In genomic region chr16:92874015-92874414, GRCm38 (mm10) we compare ENCODE assay signal across 22 mouse cellular contexts. TPM values are rescaled to one million over a fixed set of nuclear protein-coding genes. Genes with fewer than 3 reads are reported as not detected.
DNase-seq lines count a peak whose midpoint lies in the region; ATAC-seq and TF ChIP-seq lines count a peak whose summit lies in the region.
"Had no signal": no experiment of that assay in that cellular context is flagged by ENCODE, and none has a peak within 500 bp of the region (broad histone marks: within the 10 kb centered on the region; RNA-seq: fewer than 3 reads in every experiment).

No protein-coding gene starts in this region.

- H3K4me2 ChIP-seq in midbrain, postnatal 0 days (ENCODE audit: low read depth, low read length, poor library complexity, severe bottlenecking), result no peak overlapping the region
- no peak overlapping the region for H3K4me2 ChIP-seq in intestine, postnatal 0 days (replicated peaks; ENCODE audit: low read depth)
- H3K4me2 ChIP-seq: hindbrain, embryonic 13.5 days; intestine, embryonic 15.5 days; liver, embryonic 15.5 days; neural tube, embryonic 13.5 days; stomach, embryonic 15.5 days had no signal

- TF ChIP-seq EP300 in MEL (IDR thresholded peaks at IDR 0.05; ENCODE audit: low read depth in 1 of 2, low read length in 2 of 2), result peak; percentile 94 to 96

- H3K4me1 ChIP-seq in MEL (ENCODE audit: control insufficient read depth in 1 of 2, insufficient read depth in 2 of 2, low read length in 2 of 2), result peaks cover 3 to 32% of the 10 kb centered on the region in 2 experiments
- no peaks in the 10 kb centered on the region for H3K4me1 ChIP-seq in midbrain, postnatal 0 days (ENCODE audit: insufficient read depth, low read length)
- H3K4me1 ChIP-seq in intestine, postnatal 0 days (replicated peaks; ENCODE audit: control insufficient read depth, insufficient read depth, low read length), result no peaks in the 10 kb centered on the region
- H3K4me1 ChIP-seq: forebrain, embryonic 10.5 days; hindbrain, embryonic 13.5 days; intestine, embryonic 15.5 days; neural tube, embryonic 13.5 days; stomach, embryonic 15.5 days had no signal

- no peak for TF ChIP-seq RAD21 in MEL (IDR thresholded peaks at IDR 0.05; ENCODE audit: low read depth, low read length)

- peak; percentile 15 for DNase-seq in layer of hippocampus, adult 9-11 months
- DNase-seq in layer of hippocampus, adult 11-12 months (ENCODE audit: low spot score), result no peak
- peak; percentile 81 for DNase-seq in 416B (ENCODE audit: low read depth)
- peak; percentile 90 for DNase-seq in MEL (ENCODE audit: low read depth, low spot score)
- no peak for DNase-seq in midbrain, postnatal 0 days (ENCODE audit: low spot score)
- DNase-seq in gastrocnemius, postnatal 4 days (ENCODE audit: low spot score in 2 of 2), result no peak
- DNase-seq: adrenal gland, postnatal 25 days; cerebellum, adult 2 months; gastrocnemius, postnatal 10 days; heart, postnatal 10 days; right cerebral cortex, postnatal 4 days; thymus, adult 2 months had no signal

- 29% methylated on average over 3 of the region's 3 CpGs for WGBS in macrophage (ENCODE audit: missing documents)
- 88% methylated on average over 3 of the region's 3 CpGs for WGBS in midbrain, postnatal 0 days
- WGBS in intestine, postnatal 0 days, result 90% methylated on average over 3 of the region's 3 CpGs

- H3K9ac ChIP-seq in MEL (ENCODE audit: control insufficient read depth, low read depth, low read length, poor library complexity, severe bottlenecking), result no peak overlapping the region
- no peak overlapping the region for H3K9ac ChIP-seq in midbrain, postnatal 0 days (replicated peaks; ENCODE audit: low read length, poor library complexity, severe bottlenecking)
- H3K9ac ChIP-seq in intestine, postnatal 0 days (ENCODE audit: low read depth, low read length), result no peak overlapping the region
- H3K9ac ChIP-seq: hindbrain, embryonic 13.5 days; intestine, embryonic 15.5 days; liver, embryonic 15.5 days; neural tube, embryonic 13.5 days; stomach, embryonic 15.5 days had no signal

- H3K9me3 ChIP-seq in MEL (replicated peaks; ENCODE audit: insufficient read depth, low read length), result no peaks in the 10 kb centered on the region
- H3K9me3 ChIP-seq in midbrain, postnatal 0 days (ENCODE audit: low read length), result no peaks in the 10 kb centered on the region
- no peaks in the 10 kb centered on the region for H3K9me3 ChIP-seq in intestine, postnatal 0 days (ENCODE audit: control insufficient read depth)
- H3K9me3 ChIP-seq: forebrain, embryonic 10.5 days; hindbrain, embryonic 13.5 days; intestine, embryonic 15.5 days; limb, embryonic 10.5 days; liver, embryonic 15.5 days; neural tube, embryonic 13.5 days; stomach, embryonic 15.5 days had no signal

- H3K79me2 ChIP-seq in MEL (ENCODE audit: control insufficient read depth, insufficient read depth, low read length, poor library complexity) (no peaks in the 10 kb centered on the region), macrophage (ENCODE audit: inconsistent target) (no peaks in the 10 kb centered on the region)

- peak overlapping the region; percentile 57 for H3K27ac ChIP-seq in MEL (ENCODE audit: control insufficient read depth, low read depth, low read length)
- H3K27ac ChIP-seq in macrophage, result peak overlapping the region; percentile 32
- no peak overlapping the region for H3K27ac ChIP-seq in midbrain, postnatal 0 days (ENCODE audit: low read depth, low read length)
- no peak overlapping the region for H3K27ac ChIP-seq in intestine, postnatal 0 days (ENCODE audit: low read depth, low read length)
- H3K27ac ChIP-seq: forebrain, embryonic 10.5 days; hindbrain, embryonic 13.5 days; intestine, embryonic 15.5 days; limb, embryonic 10.5 days; liver, embryonic 15.5 days; neural tube, embryonic 13.5 days; stomach, embryonic 15.5 days had no signal

- TF ChIP-seq CTCF in MEL (IDR thresholded peaks at IDR 0.05 in 2 of 3, conservative IDR thresholded peaks at IDR 0.05 in 1 of 3; ENCODE audit: control insufficient read depth in 1 of 3, insufficient read depth in 1 of 3, low read depth in 2 of 3, low read length in 3 of 3, poor library complexity in 1 of 3, severe bottlenecking in 1 of 3), result no peak
- no peak for TF ChIP-seq CTCF in midbrain, postnatal 0 days (IDR thresholded peaks at IDR 0.05)
- TF ChIP-seq CTCF in intestine, postnatal 0 days (IDR thresholded peaks at IDR 0.05; ENCODE audit: low read depth), result no peak

- TF ChIP-seq POLR2A in MEL (IDR thresholded peaks at IDR 0.05; ENCODE audit: control insufficient read depth in 1 of 2, insufficient read depth in 1 of 2, low read depth in 1 of 2, low read length in 2 of 2, poor library complexity in 1 of 2), result no peak

- ATAC-seq in midbrain, postnatal 0 days (ENCODE audit: low FRiP score), result no peak
- no peak for ATAC-seq in intestine, postnatal 0 days
- ATAC-seq: intestine, embryonic 15.5 days had no signal

- H3K36me3 ChIP-seq in MEL (ENCODE audit: control insufficient read depth in 1 of 2, insufficient read depth in 2 of 2, low read length in 2 of 2), result peaks cover 0 to 12% of the 10 kb centered on the region in 2 experiments; a peak in 2 of 4 replicates
- no peaks in the 10 kb centered on the region for H3K36me3 ChIP-seq in macrophage (ENCODE audit: inconsistent target)
- H3K36me3 ChIP-seq in midbrain, postnatal 0 days (ENCODE audit: insufficient read depth, low read length), result no peaks in the 10 kb centered on the region
- no peaks in the 10 kb centered on the region for H3K36me3 ChIP-seq in intestine, postnatal 0 days (ENCODE audit: control insufficient read depth, insufficient read depth)
- H3K36me3 ChIP-seq: forebrain, embryonic 10.5 days; hindbrain, embryonic 13.5 days; intestine, embryonic 15.5 days; limb, embryonic 10.5 days; liver, embryonic 15.5 days; neural tube, embryonic 13.5 days; stomach, embryonic 15.5 days had no signal

- no peak overlapping the region for H3K4me3 ChIP-seq in MEL (ENCODE audit: control insufficient read depth in 1 of 2, insufficient read depth in 1 of 2, low read depth in 2 of 2, low read length in 2 of 2)
- no peak overlapping the region for H3K4me3 ChIP-seq in macrophage (ENCODE audit: inconsistent target)
- no peak overlapping the region for H3K4me3 ChIP-seq in midbrain, postnatal 0 days (ENCODE audit: low read depth, low read length)
- H3K4me3 ChIP-seq in intestine, postnatal 0 days (ENCODE audit: low read depth, low read length), result no peak overlapping the region
- H3K4me3 ChIP-seq: forebrain, embryonic 10.5 days; hindbrain, embryonic 13.5 days; intestine, embryonic 15.5 days; limb, embryonic 10.5 days; liver, embryonic 15.5 days; megakaryocyte, embryonic 14.5 days; neural tube, embryonic 13.5 days; stomach, embryonic 15.5 days had no signal

- H3K27me3 ChIP-seq in MEL (ENCODE audit: control insufficient read depth in 1 of 2, insufficient read depth in 2 of 2, low read length in 2 of 2), result no peaks in the 10 kb centered on the region
- H3K27me3 ChIP-seq in midbrain, postnatal 0 days (ENCODE audit: insufficient read depth, low read length), result no peaks in the 10 kb centered on the region
- H3K27me3 ChIP-seq in intestine, postnatal 0 days (replicated peaks; ENCODE audit: control insufficient read depth, insufficient read depth, low read length), result no peaks in the 10 kb centered on the region
- H3K27me3 ChIP-seq: hindbrain, embryonic 13.5 days; intestine, embryonic 15.5 days; liver, embryonic 15.5 days; megakaryocyte, embryonic 14.5 days; neural tube, embryonic 13.5 days; stomach, embryonic 15.5 days had no signal

TF ChIP-seq in MEL, 35 proteins besides CTCF, POLR2A, EP300 and RAD21:
- peak; percentile 93 for TF ChIP-seq TAL1 (IDR thresholded peaks at IDR 0.05; ENCODE audit: low read length)
- TF ChIP-seq GATA1 (IDR thresholded peaks at IDR 0.05; ENCODE audit: low read depth, low read length), result peak; percentile 92
- TF ChIP-seq JUND (IDR thresholded peaks at IDR 0.05; ENCODE audit: low read depth, low read length), result peak; percentile 71; the same call in 1 of the 2 replicates
- TF ChIP-seq ETS1 (IDR thresholded peaks at IDR 0.05; ENCODE audit: low read depth, low read length), result peak; percentile 49; the same call in 1 of the 2 replicates
- TF ChIP-seq RCOR1 (IDR thresholded peaks at IDR 0.05; ENCODE audit: low read depth, low read length), result peak; percentile 91
- peak; percentile 60; the same call in 1 of the 2 replicates for TF ChIP-seq MAZ (IDR thresholded peaks at IDR 0.05; ENCODE audit: low read depth, low read length)
- peak; percentile 48; the same call in 1 of the 2 replicates for TF ChIP-seq SIN3A (IDR thresholded peaks at IDR 0.05; ENCODE audit: low read length)
- TF ChIP-seq CHD2 (IDR thresholded peaks at IDR 0.05; ENCODE audit: low read length), result peak; percentile 38; the same call in 1 of the 2 replicates
- TF ChIP-seq ZC3H11A (IDR thresholded peaks at IDR 0.05; ENCODE audit: low read depth, low read length), result no peak
- peak; percentile 17; the same call in 1 of the 2 replicates for TF ChIP-seq SMC3 (IDR thresholded peaks at IDR 0.05; ENCODE audit: low read depth, low read length)
- no peak for TF ChIP-seq POLR2AphosphoS5 (IDR thresholded peaks at IDR 0.05; ENCODE audit: borderline replicate concordance, low read depth, low read length)
- TF ChIP-seq TBP (IDR thresholded peaks at IDR 0.05; ENCODE audit: low read depth, low read length), result peak; percentile 73
- TF ChIP-seq TCF12 (IDR thresholded peaks at IDR 0.05; ENCODE audit: low read depth, low read length), result peak; percentile 92
- TF ChIP-seq MYC (IDR thresholded peaks at IDR 0.05; ENCODE audit: low read depth, low read length), result peak; percentile 71; the same call in 1 of the 2 replicates
- 0 out of 2 replicates have a peak, but pooled peaks have one; percentile 58 for TF ChIP-seq ELF1 (IDR thresholded peaks at IDR 0.05; ENCODE audit: low read depth, low read length)
- no peak for TF ChIP-seq GABPA (IDR thresholded peaks at IDR 0.05; ENCODE audit: low read depth, low read length)
- TF ChIP-seq POLR2AphosphoS2 (IDR thresholded peaks at IDR 0.05; ENCODE audit: low read length), result no peak

RNA-seq across cellular contexts. Expression of gene Runx1, which starts 48.1 kb away (rescaled TPM):
- total RNA-seq in MEL (2012; rRNA removed), result 14.3 and 17.1 TPM in 2 replicates
- 10 to 100 TPM in 1 of 2 experiments, not detected in 1; 23.5 TPM for polyA plus RNA-seq in MEL (2012; ENCODE audit: insufficient read depth in 1 of 2, insufficient read length in 2 of 2, low read depth in 1 of 2, low replicate concordance in 2 of 2, missing spikeins in 1 of 2)
- total RNA-seq in macrophage (2018; cell fraction: chromatin; rRNA removed), result 100 to 1,000 TPM; 170 to 922 (median 407) TPM
- total RNA-seq in macrophage (2018; cell fraction: cytosol; rRNA removed), result 10 to 100 TPM; 29.1 to 90.3 (median 52.0) TPM
- 100 to 1,000 TPM; 108 to 569 (median 293) TPM for total RNA-seq in macrophage (2018; cell fraction: nucleus; rRNA removed)
- 30.4 to 35.3 TPM (median 34.7 TPM) in 3 replicates for polyA plus RNA-seq in macrophage (2018)
- 1.7 and 2.0 TPM in 2 replicates for total RNA-seq in midbrain, postnatal 0 days (2014; rRNA removed)
- 0.64 and 0.74 TPM in 2 replicates for polyA plus RNA-seq in midbrain, postnatal 0 days (2015; fragmentation: Nextera tagmentation; extraction: Ambion mirVana)
- total RNA-seq in gastrocnemius, postnatal 4 days (2021), result 10 to 100 TPM; 11.1 to 11.6 TPM
- 1.7 TPM in 2 replicates for polyA plus RNA-seq in intestine, postnatal 0 days (2015; fragmentation: Nextera tagmentation; extraction: Ambion mirVana)

Comparison
In these comparisons a context has a peak if more than half of its experiments do, and no peak if none do; other contexts are left out.
1. DNase-seq: peak in layer of hippocampus, adult 9-11 months (single experiment), 416B (single experiment) and MEL (single experiment); none in layer of hippocampus, adult 11-12 months (single experiment), midbrain, postnatal 0 days (single experiment) and gastrocnemius, postnatal 4 days (0 of 2).
2. H3K27ac ChIP-seq: peak in MEL (single experiment) and macrophage (single experiment); none in midbrain, postnatal 0 days (single experiment) and intestine, postnatal 0 days (single experiment).